Mouse (Mus musculus) limb, embryonic 11.5 days (tissue): ENCODE results near the gene Cpxm1. TPM values are rescaled to one million over a fixed set of nuclear protein-coding genes. Genes with fewer than 3 reads are reported as not detected.

Experiments used
- ATAC-seq: fragments of 200-750 bp; cut with Nextera tagmentation; 2 replicates; pipeline ENCODE4 v1.8.0; 2017; ENCODE audit warnings: low read depth; ENCODE audit not compliant: insufficient number of reproducible peaks, low FRiP score, low TSS enrichment
- DNase-seq: peaks from one replicate; pipeline ENCODE4 v3.0.0-alpha.2; 2015; ENCODE audit warnings: low spot score
- H3K27ac ChIP-seq: fragments of 300-500 bp; sonication (generic); replicated peaks from 2 replicates; pipeline ENCODE4 v1.5.1; 2014; ENCODE audit warnings: low read depth, mild to moderate bottlenecking, low read length
- H3K27me3 ChIP-seq: fragments of 300-500 bp; sonication (generic); 2 replicates; pipeline ENCODE4 v1.6.1; 2014; ENCODE audit warnings: mild to moderate bottlenecking, low read length, mixed read lengths; ENCODE audit not compliant: control insufficient read depth, insufficient read depth
- H3K36me3 ChIP-seq: fragments of 300-500 bp; sonication (generic); 2 replicates; pipeline ENCODE4 v1.6.1; 2014; ENCODE audit warnings: mild to moderate bottlenecking, low read length, moderate library complexity, mixed read lengths; ENCODE audit not compliant: control insufficient read depth, insufficient read depth
- H3K4me1 ChIP-seq: fragments of 300-500 bp; sonication (generic); 2 replicates; pipeline ENCODE4 v1.6.1; 2014; ENCODE audit warnings: low read length, mixed read lengths; ENCODE audit not compliant: control insufficient read depth, insufficient read depth
- H3K4me2 ChIP-seq: fragments of 300-500 bp; sonication (generic); 2 replicates; pipeline ENCODE4 v1.6.1; 2014; ENCODE audit warnings: low read depth, mild to moderate bottlenecking, moderate library complexity; ENCODE audit not compliant: severe bottlenecking
- H3K4me3 ChIP-seq: fragments of 300-500 bp; sonication (generic); 2 replicates; pipeline ENCODE4 v1.5.1; 2014; ENCODE audit warnings: low read depth, low read length
- H3K9ac ChIP-seq: fragments of 300-500 bp; sonication (generic); 2 replicates; pipeline ENCODE4 v1.6.1; 2014; ENCODE audit warnings: mild to moderate bottlenecking, low read length
- H3K9me3 ChIP-seq: fragments of 300-500 bp; sonication (generic); 2 replicates; pipeline ENCODE4 v1.6.1; 2016; ENCODE audit warnings: low read length; ENCODE audit not compliant: control insufficient read depth
- WGBS: fragments of 180-500 bp; shearing (Covaris S2); extraction: QIAGEN DNeasy Blood & Tissue Kit; methylation state at CpG from one replicate; pipeline ENCODE4 v1.1.7; 2014; 5-methylcytosine and 5-hydroxymethylcytosine counted together
- polyA plus RNA-seq: library from polyadenylated mRNA; unstranded; fragments of >200 nt; fragmentation: Nextera tagmentation; extraction: Ambion mirVana; gene quantifications from 2 replicates; pipeline ENCODE4 v1.2.1, GENCODE M21; 2014

Gene Cpxm1
- polyA plus RNA-seq, 1 experiment from 2014 or later, result 62.3 TPM

DNA sequence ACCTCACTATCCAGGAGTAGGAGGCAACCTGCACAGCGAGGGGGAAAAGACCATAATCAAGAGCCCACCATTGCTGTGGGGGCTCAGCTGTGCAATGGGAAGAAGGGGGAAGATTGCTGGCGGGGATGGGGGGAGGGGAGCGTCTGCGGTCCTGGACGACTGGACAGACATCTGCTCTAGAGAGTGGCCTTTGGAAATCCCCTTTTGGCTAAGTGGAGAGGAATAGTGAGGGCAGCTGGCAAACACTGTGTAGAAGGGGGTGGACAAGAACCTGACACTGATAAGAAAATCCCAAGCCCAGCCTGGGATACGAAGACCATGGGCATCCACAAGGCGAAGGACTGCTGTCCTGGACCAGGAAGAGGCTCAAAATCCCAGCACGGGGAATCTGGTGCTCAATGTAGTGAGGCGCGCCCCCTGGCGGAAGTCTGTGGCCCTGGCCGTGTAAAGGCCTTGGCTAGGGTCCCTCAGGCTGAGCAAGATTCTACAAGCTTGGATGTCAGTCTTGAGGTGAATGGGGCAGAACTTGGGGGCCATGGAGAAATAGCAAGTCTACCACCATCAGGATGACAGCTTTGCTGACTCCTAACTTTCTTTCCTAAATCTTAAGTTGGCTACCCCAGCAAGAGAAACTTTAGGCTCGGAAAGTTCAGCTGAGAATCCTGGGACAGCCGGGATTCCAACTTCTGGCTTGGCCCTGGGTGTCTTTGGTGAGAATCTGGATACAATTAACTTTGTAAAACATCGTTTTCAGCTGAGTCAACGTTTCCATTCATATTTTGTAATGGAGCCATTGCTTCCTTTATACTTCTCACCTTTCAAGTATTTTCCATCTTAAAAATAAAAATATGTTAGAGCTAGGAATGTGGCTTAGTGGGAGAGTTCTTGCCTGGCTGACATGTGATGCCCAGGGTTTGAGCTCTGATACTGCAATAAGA lies 14.5 kb upstream of the Cpxm1 start:
- H3K27ac ChIP-seq, result no peak overlapping the region
- 43% methylated on average over 16 of the region's 16 CpGs for WGBS
- H3K4me2 ChIP-seq, result no peak overlapping the region
- no peak overlapping the region for H3K9ac ChIP-seq
- peak; percentile 56; the same call in 1 of the 2 replicates for ATAC-seq
- DNase-seq, result peak; percentile 93
- H3K4me1 ChIP-seq, result no peaks in the 10 kb centered on the region
- no peaks in the 10 kb centered on the region for H3K36me3 ChIP-seq
- H3K9me3 ChIP-seq, result no peaks in the 10 kb centered on the region
- no peak overlapping the region for H3K4me3 ChIP-seq
- H3K27me3 ChIP-seq, result no peaks in the 10 kb centered on the region

GRCm38 (mm10) chr2:130408194-130408593 lies 10.8 kb upstream of the Cpxm1 start:
- Histone ChIP-seq H3K36me3 (no peaks in the 10 kb centered on the region), H3K27me3 (no peaks in the 10 kb centered on the region), H3K4me1 (no peaks in the 10 kb centered on the region), H3K27ac (no peak overlapping the region), H3K9me3 (no peaks in the 10 kb centered on the region), H3K4me2 (no peak overlapping the region), H3K9ac (no peak overlapping the region), H3K4me3 (no peak overlapping the region)
- ATAC-seq (no peak), DNase-seq (peak; percentile 59)
- WGBS, result 24% methylated on average over 6 of the region's 6 CpGs

GRCm38 (mm10) chr2:130406178-130406577 lies 8.8 kb upstream of the Cpxm1 start, which contains the start of gene Tmem239:
Tmem239 (plus strand) TSS chr2:130406478.
- Histone ChIP-seq H3K27me3 (no peaks in the 10 kb centered on the region), H3K4me3 (no peak within 1 kb of the TSS), H3K4me2 (no peak within 1 kb of the TSS), H3K27ac (no peak within 1 kb of the TSS), H3K36me3 (no peaks in the 10 kb centered on the region), H3K9me3 (no peaks in the 10 kb centered on the region), H3K9ac (no peak within 1 kb of the TSS), H3K4me1 (no peaks in the 10 kb centered on the region)
- WGBS, result 78% methylated on average over 2 of the region's 2 CpGs
- no peak for DNase-seq
- ATAC-seq, result no peak

- Histone ChIP-seq H3K27me3 (no peaks in the 10 kb centered on the region), H3K4me1 (no peaks in the 10 kb centered on the region), H3K4me3 (no peak within 1 kb of the TSS), H3K27ac (no peak within 1 kb of the TSS), H3K9me3 (no peaks in the 10 kb centered on the region), H3K4me2 (no peak within 1 kb of the TSS), H3K36me3 (no peaks in the 10 kb centered on the region), H3K9ac (no peak within 1 kb of the TSS)
- ATAC-seq, result no peak
- DNase-seq, result no peak
- 96% methylated on average over 1 of the region's 1 CpGs for WGBS
Observed at GRCm38 (mm10) chr2:130404939-130405338, 7.6 kb upstream of the Cpxm1 start, which contains the start of the genes Gm28372 and 1700020A23Rik. Gm28372 (plus strand) TSS chr2:130405239. 1700020A23Rik (plus strand) TSS chr2:130405259.

- DNase-seq (no peak), ATAC-seq (no peak)
- H3K27ac ChIP-seq, result no peak overlapping the region
- no peak overlapping the region for H3K4me3 ChIP-seq
- 84% methylated on average over 4 of the region's 4 CpGs for WGBS
- no peaks in the 10 kb centered on the region; the same call in 1 of the 2 replicates for H3K4me1 ChIP-seq
- no peaks in the 10 kb centered on the region for H3K27me3 ChIP-seq
- no peak overlapping the region for H3K9ac ChIP-seq
- H3K4me2 ChIP-seq, result no peak overlapping the region
- no peaks in the 10 kb centered on the region for H3K36me3 ChIP-seq
- H3K9me3 ChIP-seq, result no peaks in the 10 kb centered on the region
Observed at GRCm38 (mm10) chr2:130401891-130402290, 4.5 kb upstream of the Cpxm1 start.

DNA sequence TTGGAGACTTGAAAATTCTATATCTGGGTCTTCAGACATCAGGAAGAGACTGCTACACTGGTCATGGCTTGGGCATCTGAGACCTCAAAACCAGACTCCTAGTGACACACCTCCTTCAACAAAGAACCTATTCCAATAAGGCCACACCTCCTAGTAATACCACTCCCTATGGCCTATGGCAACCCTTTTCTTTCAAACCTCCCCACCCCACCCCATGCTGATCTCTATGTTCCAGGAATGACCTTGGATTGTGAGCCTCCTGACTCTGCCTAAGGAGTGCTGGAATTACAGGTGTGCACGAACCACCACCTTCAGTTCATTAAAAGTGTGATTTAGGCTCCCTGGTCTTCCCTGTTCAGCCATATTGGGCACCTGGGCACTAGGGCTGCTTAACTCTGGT lies 2.7 kb upstream of the Cpxm1 start:
- no peaks in the 10 kb centered on the region for H3K36me3 ChIP-seq
- H3K9ac ChIP-seq, result no peak overlapping the region
- H3K4me1 ChIP-seq, result peaks cover 5% of the 10 kb centered on the region; the same call in 1 of the 2 replicates
- H3K4me2 ChIP-seq, result no peak overlapping the region
- H3K27ac ChIP-seq, result no peak overlapping the region
- no peaks in the 10 kb centered on the region for H3K27me3 ChIP-seq
- H3K4me3 ChIP-seq, result no peak overlapping the region
- ATAC-seq (no peak), DNase-seq (no peak)
- H3K9me3 ChIP-seq, result no peaks in the 10 kb centered on the region
- WGBS, result 96% methylated on average over 1 of the region's 1 CpGs

- H3K9me3 ChIP-seq, result no peaks in the 10 kb centered on the region
- peak overlapping the region; percentile 65 for H3K4me2 ChIP-seq
- no peaks in the 10 kb centered on the region for H3K27me3 ChIP-seq
- peak overlapping the region; percentile 80; the same call in 1 of the 2 replicates for H3K9ac ChIP-seq
- peaks cover 8% of the 10 kb centered on the region; the same call in 1 of the 2 replicates for H3K36me3 ChIP-seq
- 10% methylated on average over 14 of the region's 14 CpGs for WGBS
- ATAC-seq (0 out of 2 replicates have a peak, but pooled peaks have one; percentile 26), DNase-seq (no peak)
- peak overlapping the region; percentile 69 for H3K4me3 ChIP-seq
- peaks cover 5% of the 10 kb centered on the region; the same call in 1 of the 2 replicates for H3K4me1 ChIP-seq
- no peak overlapping the region for H3K27ac ChIP-seq
Observed at GRCm38 (mm10) chr2:130398091-130398490, 717 bp upstream of the Cpxm1 start.

DNA sequence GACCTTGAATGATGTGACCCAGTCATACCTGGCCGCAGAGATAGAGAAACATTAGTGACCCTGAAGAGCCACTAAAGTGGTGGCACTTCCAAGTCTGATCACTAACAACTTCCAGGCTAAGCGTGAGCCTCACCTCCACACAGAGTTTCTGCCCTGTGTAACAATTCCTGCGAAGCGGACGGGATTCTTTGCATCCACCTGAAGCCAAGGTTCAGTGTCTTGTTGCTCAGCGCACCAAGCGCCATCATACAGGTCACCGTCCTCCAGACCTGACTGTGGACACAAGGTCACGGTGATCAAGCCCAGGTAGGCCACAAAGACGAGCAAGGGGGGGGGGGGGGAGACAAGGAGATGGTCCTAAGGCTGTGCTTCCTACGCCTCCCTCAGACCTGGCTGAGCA lies 1.7 kb downstream of the Cpxm1 start:
- ATAC-seq (no peak), DNase-seq (no peak)
- H3K36me3 ChIP-seq, result peaks cover 10% of the 10 kb centered on the region; the same call in 1 of the 2 replicates
- 90% methylated on average over 11 of the region's 11 CpGs for WGBS
- no peak overlapping the region for H3K27ac ChIP-seq
- H3K4me2 ChIP-seq, result no peak overlapping the region
- H3K27me3 ChIP-seq, result no peaks in the 10 kb centered on the region
- no peak overlapping the region for H3K4me3 ChIP-seq
- no peaks in the 10 kb centered on the region for H3K9me3 ChIP-seq
- no peak overlapping the region for H3K9ac ChIP-seq
- H3K4me1 ChIP-seq, result peaks cover 5% of the 10 kb centered on the region; the same call in 1 of the 2 replicates
